Mouse (Mus musculus) kidney, postnatal 0 days (tissue): ENCODE measurements at regions not wholly inside any gene's neighbourhood (a gene's known extent, or its start where the extent isn't known, plus 50 kb on each side); places are given as distances from the start of the nearest gene placed in this dataset.

Experiments used
- ATAC-seq: fragments of 200-750 bp; cut with Nextera tagmentation; replicated peaks from 2 replicates; pipeline ENCODE4 v1.8.0; 2017; ENCODE audit warnings: low read depth, moderate number of reproducible peaks, moderate TSS enrichment, moderate library complexity; ENCODE audit not compliant: low FRiP score
- DNase-seq: peaks from one replicate; pipeline ENCODE4 v3.0.0-alpha.2; 2016; ENCODE audit warnings: low spot score
- H3K27ac ChIP-seq: fragments of 300-500 bp; sonication (generic); 2 replicates; pipeline ENCODE4 v1.5.1; 2014; ENCODE audit warnings: mild to moderate bottlenecking
- H3K27me3 ChIP-seq: fragments of 300-500 bp; sonication (generic); 2 replicates; pipeline ENCODE4 v1.6.1; 2014; ENCODE audit warnings: low read length, mixed read lengths; ENCODE audit not compliant: insufficient read depth
- H3K36me3 ChIP-seq: fragments of 300-500 bp; sonication (generic); 2 replicates; pipeline ENCODE4 v1.6.1; 2014; ENCODE audit warnings: low read length, mixed read lengths; ENCODE audit not compliant: insufficient read depth
- H3K4me1 ChIP-seq: fragments of 300-500 bp; sonication (generic); replicated peaks from 2 replicates; pipeline ENCODE4 v1.6.1; 2014; ENCODE audit warnings: antibody characterized with exemption, low read length, mixed read lengths; ENCODE audit not compliant: insufficient read depth
- H3K4me2 ChIP-seq: fragments of 300-500 bp; sonication (generic); 2 replicates; pipeline ENCODE4 v1.6.1; 2014; ENCODE audit warnings: mild to moderate bottlenecking, low read length, moderate library complexity, mixed read lengths
- H3K4me3 ChIP-seq: fragments of 300-500 bp; sonication (generic); replicated peaks from 2 replicates; pipeline ENCODE4 v1.5.1; 2014; ENCODE audit warnings: low read depth, low read length
- H3K9ac ChIP-seq: fragments of 300-500 bp; sonication (generic); 2 replicates; pipeline ENCODE4 v1.6.1; 2014; ENCODE audit warnings: low read depth, low read length
- H3K9me3 ChIP-seq: fragments of 300-500 bp; sonication (generic); replicated peaks from 2 replicates; pipeline ENCODE4 v1.6.1; 2016; ENCODE audit warnings: low read length, inconsistent platforms, mixed read lengths
- CTCF ChIP-seq: IDR thresholded peaks from 2 replicates; pipeline ENCODE4 v1.5.1; 2016; ENCODE audit warnings: antibody characterized with exemption, low read depth, mild to moderate bottlenecking, moderate library complexity
- WGBS: fragments of 180-500 bp; shearing (Covaris S2); extraction: QIAGEN DNeasy Blood & Tissue Kit; methylation state at CpG from one replicate; pipeline ENCODE4 v1.1.7; 2014; 5-methylcytosine and 5-hydroxymethylcytosine counted together

DNA sequence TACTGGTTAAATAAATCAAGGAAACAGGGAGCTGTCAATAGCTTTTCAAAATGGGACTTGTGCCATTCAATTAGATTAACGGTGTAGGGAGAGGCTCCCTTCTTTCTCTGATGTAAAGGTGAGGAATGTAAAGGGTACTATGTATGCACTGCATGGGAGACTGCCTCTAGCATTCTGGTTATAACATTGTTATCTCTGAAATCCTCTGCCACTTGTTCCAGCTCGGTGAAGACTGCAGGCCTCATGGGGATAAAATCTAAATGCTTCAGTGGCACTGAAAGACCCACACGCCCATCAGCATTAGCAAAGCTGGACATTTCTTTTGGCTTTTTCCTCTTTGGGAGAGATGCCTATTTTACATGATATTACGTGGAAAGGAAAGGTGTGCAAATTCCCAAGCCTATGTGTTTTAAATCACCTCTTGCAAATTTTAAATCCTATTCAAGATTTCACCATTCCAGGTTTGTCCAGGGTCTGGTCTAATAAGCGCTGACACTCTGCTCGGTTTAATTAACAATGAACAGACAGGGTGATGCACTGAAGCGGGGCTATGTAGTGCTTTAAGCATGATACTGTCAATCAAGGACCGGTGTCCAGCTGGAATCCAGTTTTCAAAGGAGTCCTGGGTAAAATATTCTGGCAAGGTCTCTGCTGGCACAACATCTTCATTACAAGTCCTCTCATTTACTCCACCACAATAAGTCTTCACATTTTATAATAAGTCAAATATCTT, 479.8 kb upstream of the Gm5415 start:
- Histone ChIP-seq H3K9me3 (no peaks in the 10 kb centered on the region), H3K36me3 (no peaks in the 10 kb centered on the region), H3K4me2 (no peak overlapping the region), H3K27ac (no peak overlapping the region), H3K4me1 (no peaks in the 10 kb centered on the region), H3K27me3 (no peaks in the 10 kb centered on the region), H3K4me3 (no peak overlapping the region), H3K9ac (no peak overlapping the region)
- WGBS: 54% methylated on average over 8 of the region's 8 CpGs
- no peak for TF ChIP-seq CTCF
- ATAC-seq (no peak), DNase-seq (no peak)

DNA sequence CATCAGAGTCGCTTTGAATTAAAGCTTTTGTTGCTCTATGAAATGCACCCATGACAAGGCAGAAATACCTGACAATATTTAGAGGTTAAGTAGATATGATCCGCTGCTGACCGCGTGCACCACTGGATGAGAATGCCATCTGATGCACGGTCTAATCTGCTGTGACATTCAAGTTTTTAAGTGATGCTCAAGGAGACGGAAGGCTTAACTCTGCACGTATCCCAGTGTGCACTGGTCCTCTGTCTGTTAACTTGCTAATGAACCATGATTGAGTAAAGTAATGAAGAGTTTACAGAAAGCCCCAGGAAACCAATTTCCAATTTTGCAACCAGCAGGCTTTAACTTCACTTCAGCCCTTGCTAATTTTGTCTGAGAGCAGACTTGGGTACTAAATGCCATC, 478.3 kb upstream of the Gm5415 start:
- DNase-seq: no peak
- H3K9me3 ChIP-seq: no peaks in the 10 kb centered on the region
- TF ChIP-seq CTCF: no peak
- H3K4me1 ChIP-seq: no peaks in the 10 kb centered on the region
- no peak overlapping the region for H3K4me3 ChIP-seq
- no peaks in the 10 kb centered on the region for H3K27me3 ChIP-seq
- H3K9ac ChIP-seq: no peak overlapping the region
- no peaks in the 10 kb centered on the region for H3K36me3 ChIP-seq
- no peak overlapping the region for H3K27ac ChIP-seq
- H3K4me2 ChIP-seq: no peak overlapping the region
- 85% methylated on average over 7 of the region's 7 CpGs for WGBS
- no peak for ATAC-seq

GRCm38 (mm10) chr1:33022852-33023251, 475.8 kb upstream of the Gm5415 start:
- Histone ChIP-seq H3K9ac (no peak overlapping the region), H3K36me3 (no peaks in the 10 kb centered on the region), H3K9me3 (no peaks in the 10 kb centered on the region), H3K27me3 (no peaks in the 10 kb centered on the region), H3K4me1 (no peaks in the 10 kb centered on the region), H3K4me3 (no peak overlapping the region), H3K27ac (no peak overlapping the region), H3K4me2 (no peak overlapping the region)
- peak; percentile 51 for TF ChIP-seq CTCF
- ATAC-seq: no peak
- DNase-seq: no peak
- WGBS: 81% methylated on average over 4 of the region's 4 CpGs

GRCm38 (mm10) chr1:33003992-33004391, 456.9 kb upstream of the Gm5415 start:
- Histone ChIP-seq H3K36me3 (no peaks in the 10 kb centered on the region), H3K27me3 (no peaks in the 10 kb centered on the region), H3K4me2 (no peak overlapping the region), H3K4me3 (no peak overlapping the region), H3K9ac (no peak overlapping the region), H3K4me1 (no peaks in the 10 kb centered on the region), H3K27ac (no peak overlapping the region), H3K9me3 (no peaks in the 10 kb centered on the region)
- 73% methylated on average over 3 of the region's 3 CpGs for WGBS
- no peak for ATAC-seq
- TF ChIP-seq CTCF: no peak
- DNase-seq: no peak

DNA sequence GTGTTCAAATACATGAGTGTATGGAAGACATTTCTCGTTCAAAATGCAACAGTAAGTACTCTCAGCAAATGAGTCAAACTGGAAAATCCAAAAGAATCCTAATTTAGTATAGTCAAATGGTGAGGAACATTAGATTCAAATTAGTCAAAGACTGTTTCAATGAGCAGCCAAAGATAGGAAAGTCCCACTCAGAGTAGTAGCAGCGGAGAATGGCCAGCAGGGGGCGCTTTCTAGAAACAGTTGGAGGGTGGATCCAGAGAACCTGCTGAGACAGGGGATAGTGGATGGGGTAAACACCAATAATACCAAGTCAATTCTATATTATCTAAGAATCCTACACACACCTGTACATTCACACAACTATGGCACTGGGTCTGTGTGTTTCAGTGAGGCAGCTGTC, 417.9 kb upstream of the Gm5415 start:
- no peaks in the 10 kb centered on the region for H3K27me3 ChIP-seq
- no peaks in the 10 kb centered on the region for H3K4me1 ChIP-seq
- no peaks in the 10 kb centered on the region for H3K36me3 ChIP-seq
- H3K4me2 ChIP-seq: no peak overlapping the region
- no peak for DNase-seq
- peak; percentile 37; the same call in 1 of the 2 replicates for TF ChIP-seq CTCF
- no peak for ATAC-seq
- 74% methylated on average over 3 of the region's 3 CpGs for WGBS
- no peak overlapping the region for H3K9ac ChIP-seq
- no peak overlapping the region for H3K27ac ChIP-seq
- H3K9me3 ChIP-seq: no peaks in the 10 kb centered on the region
- no peak overlapping the region for H3K4me3 ChIP-seq

DNA sequence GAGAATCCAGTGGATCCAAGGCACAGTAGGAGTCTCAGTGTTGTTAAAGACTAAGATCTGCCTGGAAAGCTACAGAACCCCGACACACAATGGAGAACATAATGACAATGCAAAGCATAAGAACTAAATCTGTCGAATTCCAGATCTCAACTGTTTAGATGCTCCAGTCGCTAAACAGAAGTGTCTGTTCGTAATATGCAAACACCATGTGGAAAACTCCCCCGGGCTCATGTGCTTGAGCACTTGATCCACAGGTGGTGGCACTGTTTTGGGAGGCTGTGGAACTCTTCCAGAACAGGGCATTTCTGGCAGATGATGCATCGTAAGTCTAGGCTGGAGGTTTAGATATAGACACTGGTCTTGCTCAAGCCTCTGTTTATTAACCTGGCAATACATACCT, 412.2 kb upstream of the Gm5415 start:
- WGBS: 78% methylated on average over 6 of the region's 6 CpGs
- Histone ChIP-seq H3K4me2 (no peak overlapping the region), H3K27ac (no peak overlapping the region), H3K4me1 (no peaks in the 10 kb centered on the region), H3K4me3 (no peak overlapping the region), H3K27me3 (no peaks in the 10 kb centered on the region), H3K9ac (no peak overlapping the region), H3K36me3 (no peaks in the 10 kb centered on the region), H3K9me3 (no peaks in the 10 kb centered on the region)
- no peak for TF ChIP-seq CTCF
- no peak for ATAC-seq
- no peak for DNase-seq

- WGBS: 80% methylated on average over 4 of the region's 4 CpGs
- H3K4me1 ChIP-seq: no peaks in the 10 kb centered on the region
- no peaks in the 10 kb centered on the region for H3K9me3 ChIP-seq
- H3K27me3 ChIP-seq: no peaks in the 10 kb centered on the region
- DNase-seq (no peak), ATAC-seq (no peak)
- H3K4me2 ChIP-seq: no peak overlapping the region
- H3K27ac ChIP-seq: no peak overlapping the region
- no peaks in the 10 kb centered on the region for H3K36me3 ChIP-seq
- no peak overlapping the region for H3K4me3 ChIP-seq
- H3K9ac ChIP-seq: no peak overlapping the region
- TF ChIP-seq CTCF: no peak
These were observed 399.2 kb upstream of the Gm5415 start for GRCm38 (mm10) chr1:32946254-32946653.
